Mouse (Mus musculus): ENCODE data around the gene Add3. TPM values are rescaled to one million over a fixed set of nuclear protein-coding genes. Genes with fewer than 3 reads are reported as not detected.

Add3 gene
- polyA plus RNA-seq, 1 experiment: 19.4 TPM

- Histone ChIP-seq H3K4me3 (ENCODE audit: insufficient read depth, low read length) (no peak overlapping the region), H3K27ac (ENCODE audit: insufficient read depth, low read length) (no peak overlapping the region), H3K4me1 (ENCODE audit: control insufficient read depth, insufficient read depth, low read length) (no peaks in the 10 kb centered on the region)
- TF ChIP-seq POLR2A (IDR thresholded peaks at IDR 0.05; ENCODE audit: low read depth, low read length) (no peak), CTCF (IDR thresholded peaks at IDR 0.05; ENCODE audit: borderline replicate concordance, insufficient read depth, low read length) (no peak)
Measured at GRCm38 (mm10) chr19:53128494-53129337, 11.5 kb upstream of the Add3 start.

GRCm38 (mm10) chr19:53130399-53131175, 9.7 kb upstream of the Add3 start:
- no peaks in the 10 kb centered on the region for H3K4me1 ChIP-seq (ENCODE audit: control insufficient read depth, insufficient read depth, low read length)
- no peak overlapping the region for H3K27ac ChIP-seq (ENCODE audit: insufficient read depth, low read length)
- H3K4me3 ChIP-seq (ENCODE audit: insufficient read depth, low read length): no peak overlapping the region
- no peak for TF ChIP-seq CTCF (IDR thresholded peaks at IDR 0.05; ENCODE audit: borderline replicate concordance, insufficient read depth, low read length)
- TF ChIP-seq POLR2A (IDR thresholded peaks at IDR 0.05; ENCODE audit: low read depth, low read length): no peak

GRCm38 (mm10) chr19:53132471-53132870, 7.8 kb upstream of the Add3 start:
- TF ChIP-seq POLR2A (IDR thresholded peaks at IDR 0.05; ENCODE audit: low read depth, low read length) (no peak), CTCF (IDR thresholded peaks at IDR 0.05; ENCODE audit: borderline replicate concordance, insufficient read depth, low read length) (no peak)
- Histone ChIP-seq H3K4me1 (ENCODE audit: control insufficient read depth, insufficient read depth, low read length) (no peaks in the 10 kb centered on the region), H3K4me3 (ENCODE audit: insufficient read depth, low read length) (no peak overlapping the region), H3K27ac (ENCODE audit: insufficient read depth, low read length) (no peak overlapping the region)

- Histone ChIP-seq H3K27ac (ENCODE audit: insufficient read depth, low read length) (no peak overlapping the region), H3K4me3 (ENCODE audit: insufficient read depth, low read length) (no peak overlapping the region), H3K4me1 (ENCODE audit: control insufficient read depth, insufficient read depth, low read length) (no peaks in the 10 kb centered on the region)
- TF ChIP-seq POLR2A (IDR thresholded peaks at IDR 0.05; ENCODE audit: low read depth, low read length) (no peak), CTCF (IDR thresholded peaks at IDR 0.05; ENCODE audit: borderline replicate concordance, insufficient read depth, low read length) (no peak)
Measured at GRCm38 (mm10) chr19:53136336-53137090, 3.7 kb upstream of the Add3 start.

- TF ChIP-seq CTCF (IDR thresholded peaks at IDR 0.05; ENCODE audit: borderline replicate concordance, insufficient read depth, low read length) (no peak), POLR2A (IDR thresholded peaks at IDR 0.05; ENCODE audit: low read depth, low read length) (no peak)
- Histone ChIP-seq H3K27ac (ENCODE audit: insufficient read depth, low read length) (no peak overlapping the region), H3K4me1 (ENCODE audit: control insufficient read depth, insufficient read depth, low read length) (no peaks in the 10 kb centered on the region), H3K4me3 (ENCODE audit: insufficient read depth, low read length) (no peak overlapping the region)
Measured at GRCm38 (mm10) chr19:53137116-53137670, 3.0 kb upstream of the Add3 start.

GRCm38 (mm10) chr19:53140804-53141250, 584 bp downstream of the Add3 start:
- Histone ChIP-seq H3K4me3 (ENCODE audit: insufficient read depth, low read length) (peak overlapping the region; percentile 60), H3K4me1 (ENCODE audit: control insufficient read depth, insufficient read depth, low read length) (no peaks in the 10 kb centered on the region), H3K27ac (ENCODE audit: insufficient read depth, low read length) (peak overlapping the region; percentile 55; the same call in 1 of the 2 replicates)
- TF ChIP-seq POLR2A (IDR thresholded peaks at IDR 0.05; ENCODE audit: low read depth, low read length) (no peak), CTCF (IDR thresholded peaks at IDR 0.05; ENCODE audit: borderline replicate concordance, insufficient read depth, low read length) (no peak)

GRCm38 (mm10) chr19:53141251-53142072, 1.2 kb downstream of the Add3 start:
- no peaks in the 10 kb centered on the region for H3K4me1 ChIP-seq (ENCODE audit: control insufficient read depth, insufficient read depth, low read length)
- H3K27ac ChIP-seq (ENCODE audit: insufficient read depth, low read length): peak overlapping the region; percentile 55
- no peak for TF ChIP-seq CTCF (IDR thresholded peaks at IDR 0.05; ENCODE audit: borderline replicate concordance, insufficient read depth, low read length)
- TF ChIP-seq POLR2A (IDR thresholded peaks at IDR 0.05; ENCODE audit: low read depth, low read length): peak; percentile 13; the same call in 1 of the 2 replicates
- H3K4me3 ChIP-seq (ENCODE audit: insufficient read depth, low read length): peak overlapping the region; percentile 60

- Histone ChIP-seq H3K4me3 (ENCODE audit: insufficient read depth, low read length) (peak overlapping the region; percentile 87), H3K4me1 (ENCODE audit: control insufficient read depth, insufficient read depth, low read length) (no peaks in the 10 kb centered on the region), H3K27ac (ENCODE audit: insufficient read depth, low read length) (peak overlapping the region; percentile 55)
- peak; percentile 99 for TF ChIP-seq POLR2A (IDR thresholded peaks at IDR 0.05; ENCODE audit: low read depth, low read length)
- TF ChIP-seq CTCF (IDR thresholded peaks at IDR 0.05; ENCODE audit: borderline replicate concordance, insufficient read depth, low read length): no peak
Measured at GRCm38 (mm10) chr19:53142190-53143107, 2.2 kb downstream of the Add3 start.

All from embryonic fibroblast, embryonic 13.5 days (primary cell).